Comparison of ENCODE assay signal across 34 mouse cellular contexts in the genomic region with DNA sequence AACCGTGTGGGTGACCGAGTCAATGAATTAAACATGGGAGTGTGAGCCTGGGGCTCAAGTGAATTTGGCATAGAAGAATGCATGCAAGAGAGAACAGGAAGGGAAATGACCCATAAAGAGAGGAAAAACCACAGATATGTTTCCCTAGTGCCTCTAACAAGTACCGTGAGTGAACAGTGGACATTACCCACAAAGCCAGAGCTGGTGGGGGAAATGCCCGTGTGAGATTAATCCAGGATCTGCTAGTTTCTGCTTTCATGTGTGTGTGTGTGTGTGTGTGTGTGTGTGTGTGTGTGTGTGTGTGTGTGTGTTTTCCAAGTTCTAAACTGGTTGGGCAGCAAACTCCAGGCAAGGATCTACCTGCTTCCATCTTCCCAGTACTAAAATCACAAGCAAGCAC. TPM values are rescaled to one million over a fixed set of nuclear protein-coding genes. Genes with fewer than 3 reads are reported as not detected.
DNase-seq lines count a peak whose midpoint lies in the region; ATAC-seq lines count a peak whose summit lies in the region.
"Had no signal": no experiment of that assay in that cellular context is flagged by ENCODE, and none has a peak within 500 bp of the region (broad histone marks: within the 10 kb centered on the region; RNA-seq: fewer than 3 reads in every experiment).

No protein-coding gene starts in this region.

- ATAC-seq in kidney, embryonic 14.5 days (ENCODE audit: low FRiP score, low TSS enrichment), result no peak
- ATAC-seq: forebrain, embryonic 14.5 days; forebrain, postnatal 0 days; hindbrain, postnatal 0 days; Patski had no signal

- no peak overlapping the region for H3K4me2 ChIP-seq in kidney, embryonic 14.5 days (replicated peaks; ENCODE audit: low read depth, low read length)
- H3K4me2 ChIP-seq: embryonic facial prominence, embryonic 12.5 days; embryonic facial prominence, embryonic 15.5 days; heart, embryonic 11.5 days; hindbrain, embryonic 14.5 days had no signal

- peak; percentile 73 for DNase-seq in heart, adult 11 months
- no peak for DNase-seq in heart, adult 8-10 months (ENCODE audit: low spot score)
- peak; percentile 5 for DNase-seq in kidney, adult 18-20 months
- DNase-seq in Muller cell, postnatal 12 days (ENCODE audit: inconsistent ontology term), result peak; percentile 35
- DNase-seq in kidney, postnatal 14 days, result peak; percentile 18
- DNase-seq in natural killer cell, adult 2 months (ENCODE audit: low spot score in 2 of 2), result no peak
- no peak for DNase-seq in right cerebral cortex, postnatal 36 days (ENCODE audit: low spot score in 2 of 2)
- DNase-seq: adrenal gland, postnatal 10 days; adrenal gland, postnatal 36 days; cerebellum, adult 18-20 months; cerebellum, adult 9-11 months; cerebellum, postnatal 25 days; forebrain, postnatal 0 days; gastrocnemius, adult 2 months; gastrocnemius, postnatal 14 days; heart, adult 18-20 months; heart, postnatal 36 days had no signal

- H3K27me3 ChIP-seq in kidney, embryonic 14.5 days (ENCODE audit: control insufficient read depth, insufficient read depth, low read length), result no peaks in the 10 kb centered on the region
- H3K27me3 ChIP-seq: embryonic facial prominence, embryonic 12.5 days had no signal

- H3K4me1 ChIP-seq in kidney, embryonic 14.5 days (ENCODE audit: control insufficient read depth, insufficient read depth, low read length), result no peaks in the 10 kb centered on the region
- H3K4me1 ChIP-seq: embryonic facial prominence, embryonic 12.5 days; embryonic facial prominence, embryonic 15.5 days had no signal

- H3K9me3 ChIP-seq in kidney, embryonic 14.5 days (ENCODE audit: control insufficient read depth, low read length), result no peaks in the 10 kb centered on the region
- H3K9me3 ChIP-seq: embryonic facial prominence, embryonic 12.5 days; embryonic facial prominence, embryonic 15.5 days had no signal

- no peak overlapping the region for H3K27ac ChIP-seq in kidney, embryonic 14.5 days (ENCODE audit: low read depth, low read length)
- H3K27ac ChIP-seq: embryonic facial prominence, embryonic 12.5 days; embryonic facial prominence, embryonic 15.5 days; gastrocnemius, adult 2 months; hindbrain, embryonic 14.5 days; hindbrain, postnatal 0 days had no signal

- H3K9ac ChIP-seq in kidney, embryonic 14.5 days (ENCODE audit: low read depth, low read length), result no peak overlapping the region
- H3K9ac ChIP-seq: embryonic facial prominence, embryonic 12.5 days; embryonic facial prominence, embryonic 15.5 days; forebrain, postnatal 0 days; hindbrain, embryonic 14.5 days had no signal

- 58% methylated on average over 4 of the region's 4 CpGs for WGBS in kidney, embryonic 14.5 days

- no peaks in the 10 kb centered on the region for H3K36me3 ChIP-seq in kidney, embryonic 14.5 days (ENCODE audit: control insufficient read depth, insufficient read depth, low read length)
- H3K36me3 ChIP-seq: embryonic facial prominence, embryonic 12.5 days; embryonic facial prominence, embryonic 15.5 days had no signal

- no peak overlapping the region for H3K4me3 ChIP-seq in kidney, embryonic 14.5 days (ENCODE audit: low read length)
- H3K4me3 ChIP-seq: embryonic facial prominence, embryonic 12.5 days; embryonic facial prominence, embryonic 15.5 days; gastrocnemius, adult 2 months had no signal

RNA-seq across cellular contexts. Expression of gene Il21, which starts 37.5 kb away (rescaled TPM):
- not detected for total RNA-seq in heart, adult 8-10 months (2022)
- not detected in 2 replicates for polyA plus RNA-seq in kidney, embryonic 14.5 days (2014; fragmentation: Nextera tagmentation; extraction: Ambion mirVana)
- total RNA-seq: adrenal gland, adult 18-20 months; adrenal gland, postnatal 10 days; adrenal gland, postnatal 36 days; common myeloid progenitor, adult 5-6 weeks; ES-E14; gastrocnemius, adult 2 months; gastrocnemius, postnatal 14 days; gastrocnemius, postnatal 4 days; heart, adult 18-20 months; heart, postnatal 36 days; hindbrain, postnatal 0 days had no signal
- polyA plus RNA-seq: embryonic facial prominence, embryonic 12.5 days; embryonic facial prominence, embryonic 15.5 days; forebrain, embryonic 11.5 days; forebrain, embryonic 14.5 days; forebrain, postnatal 0 days; frontal cortex, adult 2 months; heart, embryonic 11.5 days; heart, embryonic 14.5 days; heart, postnatal 0 days; hindbrain, embryonic 11.5 days; hindbrain, embryonic 14.5 days; hindbrain, postnatal 0 days; Patski had no signal

RNA-seq across cellular contexts. Expression of gene Bbs12, which starts 42.4 kb away (rescaled TPM):
- 1 to 10 TPM in 3 of 4 experiments, under 1 TPM in 1; 0.52 to 1.2 (median 1.1) TPM for total RNA-seq in heart, adult 8-10 months (2022)
- 8.7 and 10.6 TPM in 2 replicates for polyA plus RNA-seq in kidney, embryonic 14.5 days (2014; fragmentation: Nextera tagmentation; extraction: Ambion mirVana)

RNA-seq across cellular contexts. Expression of gene Cetn4, which starts 42.6 kb away (rescaled TPM):
- total RNA-seq in heart, adult 8-10 months (2022), result 1 to 10 TPM in 1 of 4 experiments, under 1 TPM in 3; 0.52 to 1.1 (median 0.61) TPM
- polyA plus RNA-seq in kidney, embryonic 14.5 days (2014; fragmentation: Nextera tagmentation; extraction: Ambion mirVana), result 1.2 and 3.7 TPM in 2 replicates

Comparison
In these comparisons a context has a peak if more than half of its experiments do, and no peak if none do; other contexts are left out.
1. DNase-seq: peak in heart, adult 11 months (single experiment), kidney, adult 18-20 months (single experiment), Muller cell, postnatal 12 days (single experiment) and kidney, postnatal 14 days (single experiment); none in heart, adult 8-10 months (single experiment), natural killer cell, adult 2 months (0 of 2) and right cerebral cortex, postnatal 36 days (0 of 2).